Mouse (Mus musculus): ENCODE data around the gene Pdzrn3.

Pdzrn3 gene

DNA sequence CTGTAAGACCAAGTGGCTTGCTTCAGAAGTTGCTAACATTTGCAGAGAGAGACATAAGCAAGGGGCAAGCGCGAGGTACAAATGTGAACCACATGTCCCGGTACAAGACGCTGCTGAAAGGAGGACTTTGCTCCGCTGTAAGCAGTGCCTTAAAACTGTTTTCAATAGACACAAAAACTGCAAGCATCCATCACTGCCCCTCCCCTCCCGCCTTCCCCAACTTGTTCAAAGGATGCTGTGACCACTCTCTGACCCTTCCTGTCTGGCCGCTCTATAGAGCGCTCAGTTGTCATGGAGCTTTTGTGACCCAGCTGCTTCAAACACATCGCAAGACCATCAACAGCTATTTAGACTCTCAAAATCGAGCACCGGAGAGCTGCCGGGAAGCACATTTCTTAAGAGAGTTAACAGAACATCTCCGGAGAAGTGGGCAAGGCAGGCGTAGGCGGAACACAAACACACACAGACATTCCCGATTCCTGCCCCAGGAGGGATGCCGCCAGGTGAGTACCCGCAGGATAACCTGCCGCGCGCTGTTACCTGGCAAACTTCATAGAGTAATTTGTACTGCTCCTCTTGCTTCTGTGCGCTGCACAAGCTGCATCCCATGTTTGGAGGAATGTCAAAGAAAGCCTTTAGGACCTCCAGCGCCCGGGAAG, 179.3 kb downstream of the Pdzrn3 start:
- DNase-seq (ENCODE audit: low spot score in 2 of 2): peak in 1 of 2 experiments; percentile 34

GRCm38 (mm10) chr6:101197642-101198041, 180.1 kb downstream of the Pdzrn3 start:
- DNase-seq (ENCODE audit: low spot score in 2 of 2): peak; percentile 46 to 86

- DNase-seq (ENCODE audit: low spot score in 2 of 2): no peak
Observed at GRCm38 (mm10) chr6:101195891-101196290, 181.8 kb downstream of the Pdzrn3 start.

GRCm38 (mm10) chr6:101194386-101194925, 183.2 kb downstream of the Pdzrn3 start:
- DNase-seq (ENCODE audit: low spot score in 2 of 2): no peak

DNA sequence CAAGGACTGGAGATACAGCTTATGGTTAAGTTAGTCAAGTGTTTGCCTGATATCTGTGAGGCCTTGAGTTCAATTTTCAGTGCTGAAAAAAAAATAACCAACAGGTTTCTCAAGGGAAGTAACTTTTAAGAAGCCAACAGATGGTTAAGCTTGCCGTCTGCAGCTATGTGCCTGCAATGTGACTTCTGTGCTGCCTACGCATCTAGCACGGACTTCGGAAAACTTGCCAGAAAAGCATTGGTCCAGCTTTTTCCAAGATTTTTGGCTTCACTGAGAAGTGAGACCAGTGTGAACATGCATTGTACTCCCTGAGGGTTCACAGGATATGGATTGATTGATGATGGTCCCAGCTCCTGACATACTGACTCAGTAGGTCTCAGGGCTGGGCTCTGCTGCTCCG, 186.1 kb downstream of the Pdzrn3 start:
- no peak for DNase-seq (ENCODE audit: low spot score in 2 of 2)

- DNase-seq (ENCODE audit: low spot score in 2 of 2): no peak
Observed at GRCm38 (mm10) chr6:101187322-101187721, 190.4 kb downstream of the Pdzrn3 start.

- DNase-seq (ENCODE audit: low spot score in 2 of 2): no peak
Observed at GRCm38 (mm10) chr6:101186887-101187286, 190.8 kb downstream of the Pdzrn3 start.

GRCm38 (mm10) chr6:101184103-101184785, 193.5 kb downstream of the Pdzrn3 start:
- DNase-seq (ENCODE audit: low spot score in 2 of 2): no peak

GRCm38 (mm10) chr6:101170699-101171098, 207.0 kb downstream of the Pdzrn3 start:
- DNase-seq (ENCODE audit: low spot score in 2 of 2): no peak

- DNase-seq (ENCODE audit: low spot score in 2 of 2): no peak
Observed at GRCm38 (mm10) chr6:101153511-101153921, 224.2 kb downstream of the Pdzrn3 start.

GRCm38 (mm10) chr6:101135368-101135767, 242.3 kb downstream of the Pdzrn3 start:
- no peak for DNase-seq (ENCODE audit: low spot score in 2 of 2)

DNA sequence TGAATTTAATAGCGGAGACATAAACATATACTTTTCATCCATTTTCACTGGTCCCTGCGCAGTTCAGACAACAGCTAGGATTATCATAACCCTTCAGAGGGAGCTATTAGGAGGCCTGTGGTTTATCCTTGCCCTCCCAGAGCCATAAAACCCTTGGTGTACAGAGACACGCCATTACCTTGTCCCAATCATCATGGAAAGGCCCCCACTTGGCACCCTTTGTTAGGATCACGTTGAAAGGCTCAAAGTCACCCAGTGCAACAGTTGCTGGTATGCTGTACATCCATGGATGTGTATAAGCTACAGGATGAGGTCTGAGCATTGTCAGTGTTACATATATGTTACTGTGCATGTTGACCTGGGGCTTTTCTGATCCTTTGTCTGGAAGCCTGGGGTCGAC, 252.3 kb downstream of the Pdzrn3 start:
- DNase-seq (ENCODE audit: low spot score in 2 of 2): no peak

DNA sequence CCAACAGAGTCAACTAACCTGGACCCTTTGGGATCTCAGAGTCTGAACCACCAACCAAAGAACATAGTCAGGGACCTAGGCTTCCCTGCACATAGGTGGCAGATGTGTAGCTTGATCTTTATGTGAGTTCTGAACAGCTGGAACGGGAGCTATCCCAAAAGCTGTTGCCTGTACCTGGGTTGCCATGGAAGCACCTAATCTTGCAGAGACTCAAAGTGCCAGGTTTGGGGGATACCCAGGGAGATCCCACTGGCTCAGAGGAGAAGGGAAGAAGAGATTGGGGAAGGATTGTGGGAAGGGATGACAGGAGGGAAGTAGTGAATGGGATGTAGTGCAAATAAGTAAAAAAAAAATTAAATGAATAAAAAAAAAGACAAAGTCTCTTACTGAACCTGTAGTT, 268.7 kb downstream of the Pdzrn3 start:
- no peak for DNase-seq (ENCODE audit: low spot score in 2 of 2)

DNA sequence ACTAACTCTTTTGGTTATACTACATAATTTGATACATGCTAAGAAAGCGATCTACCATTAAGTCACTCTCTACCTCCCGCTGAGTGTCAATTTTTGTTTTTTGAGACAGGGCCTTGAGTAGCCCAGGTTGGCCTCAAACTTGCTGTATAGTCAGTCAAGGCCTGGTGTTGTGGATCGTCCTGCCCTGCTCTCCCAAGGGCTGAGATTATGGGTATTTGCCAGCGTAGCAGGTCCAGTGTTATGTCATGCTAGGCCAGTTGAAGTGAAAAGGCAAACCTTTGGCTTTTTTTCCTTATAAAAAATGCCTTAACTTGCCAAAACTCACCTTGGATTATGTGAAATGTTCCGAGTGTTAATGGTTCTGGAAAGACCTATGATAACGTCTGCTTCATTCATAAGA, 274.2 kb downstream of the Pdzrn3 start:
- DNase-seq (ENCODE audit: low spot score in 2 of 2): no peak

DNA sequence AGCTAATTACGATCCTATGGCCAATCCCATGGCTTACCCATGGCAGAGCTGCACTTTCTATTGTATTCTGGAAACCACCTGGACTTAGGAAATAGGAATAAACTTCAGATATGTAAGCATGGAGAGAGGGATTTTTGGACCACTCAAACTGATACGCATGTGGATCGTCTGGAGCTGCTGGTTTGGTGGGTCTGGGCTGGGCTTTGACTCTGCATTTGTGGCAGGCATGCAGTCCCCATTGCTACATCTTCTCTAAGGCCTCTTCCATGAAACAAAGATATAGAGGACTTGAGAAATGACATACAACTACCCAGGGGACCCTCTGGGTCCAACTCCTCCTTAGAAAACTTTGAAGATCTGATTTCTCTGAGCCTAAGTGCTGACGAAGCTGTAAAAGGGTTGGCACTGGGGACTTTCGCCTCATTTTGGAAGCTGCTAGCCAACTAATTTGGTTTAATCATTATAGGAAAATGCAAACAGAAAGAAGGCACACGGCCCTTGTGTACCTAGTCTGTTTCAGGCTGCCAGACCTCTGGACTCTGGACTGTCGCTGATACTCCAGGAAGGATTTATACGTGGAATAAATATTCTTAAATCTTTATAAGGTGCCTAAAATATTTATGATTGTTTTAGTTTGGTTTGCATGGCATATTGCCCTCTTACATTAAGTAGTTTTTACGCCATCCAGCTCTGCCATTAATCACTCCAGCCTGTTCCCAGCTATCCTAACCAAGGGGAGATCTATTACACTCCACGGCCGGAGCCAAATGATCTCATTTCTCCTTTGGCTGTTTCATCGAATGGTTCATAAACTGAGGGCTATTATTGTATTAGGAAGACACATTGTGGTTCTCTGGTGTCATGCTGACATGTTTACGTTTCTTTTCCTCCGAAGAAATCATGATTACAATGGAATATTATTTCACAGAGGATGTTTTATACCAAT, 275.7 kb downstream of the Pdzrn3 start:
- no peak for DNase-seq (ENCODE audit: low spot score in 2 of 2)

Measured in frontal cortex, postnatal 14 days (tissue).